Mouse (Mus musculus): ENCODE measurements at regions not wholly inside any gene's neighbourhood (a gene's known extent, or its start where the extent isn't known, plus 50 kb on each side); places are given as distances from the start of the nearest gene placed in this dataset.

- DNase-seq (ENCODE audit: low read depth, low spot score): peak; percentile 39
Observed at GRCm38 (mm10) chrX:156842926-156843325, 572.2 kb downstream of the Phex start.

GRCm38 (mm10) chrX:156841269-156841668 lies 573.8 kb downstream of the Phex start:
- DNase-seq (ENCODE audit: low read depth, low spot score): peak; percentile 29

- no peak for DNase-seq (ENCODE audit: low read depth, low spot score)
Observed at GRCm38 (mm10) chrX:156832176-156832575, 582.9 kb downstream of the Phex start.

GRCm38 (mm10) chrX:156806799-156807198 lies 608.3 kb downstream of the Phex start:
- DNase-seq (ENCODE audit: low read depth, low spot score): no peak
